Mouse (Mus musculus) forelimb bud, embryonic 11.5 days (tissue): Measurements from ENCODE around the gene Zfp64.

Experiments used
- DNase-seq: peaks from one replicate; pipeline ENCODE4 v3.0.0-alpha.2; 2012; ENCODE audit warnings: low read depth, low spot score

Gene Zfp64

DNA sequence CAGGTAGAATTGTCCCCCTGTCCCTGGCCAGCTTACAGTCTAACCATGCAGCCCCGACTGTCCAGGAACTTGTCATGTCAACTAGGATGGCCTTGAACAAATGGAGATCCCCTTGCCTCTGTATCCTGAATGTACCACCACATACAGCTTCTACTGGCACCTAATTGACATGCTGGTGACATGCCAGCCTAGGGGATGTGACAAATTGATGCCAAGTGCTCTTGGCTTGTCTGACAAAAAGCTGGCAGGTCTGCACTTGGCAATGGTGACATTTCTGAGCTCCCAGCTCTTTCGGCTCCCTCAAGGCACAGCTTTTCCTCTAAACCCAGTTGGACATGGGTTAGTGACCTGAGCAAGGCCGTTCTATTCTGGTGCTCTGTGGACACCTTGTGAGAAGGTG, 106.8 kb downstream of the Zfp64 start:
- DNase-seq = no peak

GRCm38 (mm10) chr2:168846180-168846720, 109.1 kb downstream of the Zfp64 start:
- DNase-seq = no peak
